Mouse (Mus musculus) liver, embryonic 15.5 days (tissue): ENCODE data around the gene Iqschfp. TPM values are rescaled to one million over a fixed set of nuclear protein-coding genes. Genes with fewer than 3 reads are reported as not detected.

ENCODE experiments used
- ATAC-seq: fragments of 200-750 bp; cut with Nextera tagmentation; 2 replicates; pipeline ENCODE4 v1.8.0; 2017; ENCODE audit warnings: moderate number of reproducible peaks, mild to moderate bottlenecking, moderate library complexity; ENCODE audit not compliant: insufficient read depth
- H3K27ac ChIP-seq: fragments of 300-500 bp; sonication (generic); replicated peaks from 2 replicates; pipeline ENCODE4 v1.5.1; 2015; ENCODE audit warnings: mild to moderate bottlenecking, inconsistent platforms
- H3K27me3 ChIP-seq: fragments of 300-500 bp; sonication (generic); 2 replicates; pipeline ENCODE4 v1.6.1; 2015; ENCODE audit warnings: mild to moderate bottlenecking, inconsistent platforms
- H3K36me3 ChIP-seq: fragments of 300-500 bp; sonication (generic); replicated peaks from 2 replicates; pipeline ENCODE4 v1.6.1; 2015; ENCODE audit warnings: moderate library complexity, mild to moderate bottlenecking, inconsistent platforms
- H3K4me1 ChIP-seq: fragments of 300-500 bp; sonication (generic); replicated peaks from 2 replicates; pipeline ENCODE4 v1.6.1; 2015; ENCODE audit warnings: inconsistent platforms
- H3K4me2 ChIP-seq: fragments of 300-500 bp; sonication (generic); 2 replicates; pipeline ENCODE4 v1.6.1; 2015; ENCODE audit warnings: moderate library complexity, mild to moderate bottlenecking, inconsistent platforms
- H3K4me3 ChIP-seq: fragments of 300-500 bp; sonication (generic); replicated peaks from 2 replicates; pipeline ENCODE4 v1.5.1; 2015; ENCODE audit warnings: mild to moderate bottlenecking, inconsistent platforms
- H3K9ac ChIP-seq: fragments of 300-500 bp; sonication (generic); 2 replicates; pipeline ENCODE4 v1.6.1; 2015; ENCODE audit warnings: moderate library complexity, mild to moderate bottlenecking, inconsistent platforms
- H3K9me3 ChIP-seq: fragments of 300-500 bp; sonication (generic); replicated peaks from 2 replicates; pipeline ENCODE4 v1.6.1; 2016; ENCODE audit warnings: inconsistent platforms
- WGBS: fragments of 180-500 bp; shearing (Covaris S2); methylation state at CpG from one replicate; pipeline ENCODE4 v1.1.7; 2015; ENCODE audit warnings: mixed read lengths; ENCODE audit not compliant: insufficient replicate concordance; 5-methylcytosine and 5-hydroxymethylcytosine counted together
- polyA plus RNA-seq: library from polyadenylated mRNA; unstranded; fragments of >200 nt; fragmentation: Nextera tagmentation; extraction: Ambion mirVana; gene quantifications from 2 replicates; pipeline ENCODE4 v1.2.1, GENCODE M21; 2015

Gene Iqschfp
- polyA plus RNA-seq, 1 experiment from 2014 or later: not detected

DNA sequence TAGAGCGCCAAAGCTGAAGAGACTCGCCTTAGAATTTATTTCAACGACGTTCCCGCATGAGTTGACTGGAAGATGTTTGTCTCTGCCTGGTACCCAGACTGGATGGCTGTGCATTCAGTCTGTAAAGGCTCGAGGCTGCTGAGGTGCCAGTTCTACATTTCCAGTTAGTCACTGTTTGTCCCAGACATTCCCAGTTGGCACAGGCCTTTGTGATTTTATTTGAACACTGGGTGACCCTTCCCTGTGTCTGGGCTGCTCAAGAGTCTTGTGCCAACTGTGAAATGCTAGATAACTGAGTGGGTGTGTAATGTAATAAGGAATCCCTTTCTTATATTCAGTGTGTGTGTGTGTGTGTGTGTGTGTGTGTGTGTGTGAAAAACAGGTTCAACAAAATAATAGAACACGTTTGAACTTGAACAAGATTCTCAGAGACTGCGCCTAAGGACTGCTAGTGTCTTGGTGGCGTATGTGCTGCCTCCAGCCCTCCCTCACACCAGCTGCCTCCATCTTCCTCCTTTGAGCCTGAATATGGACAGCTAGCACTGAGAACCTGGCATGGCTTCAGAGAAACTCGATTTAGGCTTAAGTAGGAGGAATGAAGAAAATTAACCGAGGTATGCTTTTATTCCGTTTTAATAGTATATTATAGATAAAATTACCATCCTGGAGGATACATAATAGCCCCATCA lies 624.5 kb downstream of the Iqschfp start:
- Histone ChIP-seq H3K9ac (no peak overlapping the region), H3K36me3 (no peaks in the 10 kb centered on the region), H3K27me3 (no peaks in the 10 kb centered on the region), H3K9me3 (no peaks in the 10 kb centered on the region), H3K4me1 (peaks cover 7% of the 10 kb centered on the region), H3K27ac (no peak overlapping the region), H3K4me3 (no peak overlapping the region), H3K4me2 (no peak overlapping the region)
- ATAC-seq: no peak
- 77% methylated on average over 12 of the region's 12 CpGs for WGBS

DNA sequence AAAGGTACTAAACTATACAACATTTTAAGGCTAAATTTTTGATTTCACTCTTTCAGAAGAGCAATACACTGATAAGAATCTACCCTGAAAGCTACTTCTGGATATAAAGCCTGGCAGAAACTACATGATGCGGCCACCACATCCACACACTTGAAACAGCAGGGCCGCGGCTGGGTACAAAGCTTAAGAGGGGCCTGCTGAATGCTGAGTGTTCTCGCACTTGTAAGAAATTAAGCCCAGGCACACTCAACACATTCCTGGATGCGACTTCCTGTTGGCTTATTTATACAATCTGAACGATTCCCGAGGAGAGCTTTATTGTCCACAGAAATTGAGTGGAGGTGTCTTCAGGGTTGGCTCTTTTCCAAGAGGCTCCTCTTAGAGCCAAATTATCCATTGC lies 625.2 kb downstream of the Iqschfp start:
- no peak overlapping the region for H3K27ac ChIP-seq
- H3K36me3 ChIP-seq: no peaks in the 10 kb centered on the region
- WGBS: 65% methylated on average over 7 of the region's 7 CpGs
- H3K4me2 ChIP-seq: no peak overlapping the region
- ATAC-seq: no peak
- H3K9me3 ChIP-seq: no peaks in the 10 kb centered on the region
- no peak overlapping the region for H3K9ac ChIP-seq
- no peak overlapping the region for H3K4me3 ChIP-seq
- no peaks in the 10 kb centered on the region for H3K27me3 ChIP-seq
- H3K4me1 ChIP-seq: no peaks in the 10 kb centered on the region

DNA sequence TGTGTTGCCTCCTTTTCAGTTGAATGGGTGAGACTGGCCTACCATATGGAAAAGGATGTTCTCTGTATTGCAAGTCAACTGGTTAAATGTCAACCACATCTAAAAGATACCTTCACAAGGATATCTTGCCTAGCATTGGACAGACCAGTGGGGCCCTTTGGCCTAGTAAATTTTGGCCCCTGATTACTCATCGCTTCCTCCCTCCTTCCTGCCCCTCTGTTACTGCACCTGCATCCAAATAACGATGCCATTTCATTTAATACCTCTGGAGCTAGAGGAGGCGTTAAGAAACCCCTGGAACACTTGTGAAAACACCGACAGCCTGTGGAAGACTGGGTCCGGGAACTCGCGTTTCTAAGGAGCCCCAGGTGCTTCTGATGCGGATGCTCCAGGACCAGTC lies 626.0 kb downstream of the Iqschfp start:
- WGBS: 74% methylated on average over 8 of the region's 8 CpGs
- Histone ChIP-seq H3K9ac (no peak overlapping the region), H3K36me3 (no peaks in the 10 kb centered on the region), H3K9me3 (no peaks in the 10 kb centered on the region), H3K4me1 (no peaks in the 10 kb centered on the region), H3K4me2 (no peak overlapping the region), H3K27ac (no peak overlapping the region), H3K27me3 (no peaks in the 10 kb centered on the region), H3K4me3 (no peak overlapping the region)
- no peak for ATAC-seq

DNA sequence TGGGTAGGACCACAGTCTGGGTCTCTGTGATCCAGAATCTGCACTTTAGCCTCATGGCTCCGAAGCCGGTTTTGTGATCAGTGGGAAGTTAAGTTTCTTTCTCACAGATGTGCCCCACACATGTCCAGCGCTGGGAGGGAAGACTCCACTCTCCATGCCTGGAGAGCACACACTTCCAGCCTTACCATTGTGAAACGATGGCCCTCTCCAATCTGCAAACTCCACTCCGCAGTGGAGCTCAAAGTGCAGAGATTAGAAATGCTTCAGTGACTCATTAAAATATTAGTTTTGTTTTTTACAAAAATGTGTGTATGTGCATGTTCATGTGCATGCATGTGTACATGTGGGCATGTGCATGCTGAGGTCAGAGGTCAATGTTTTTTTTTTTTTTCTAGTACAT lies 626.6 kb downstream of the Iqschfp start:
- H3K9ac ChIP-seq: no peak overlapping the region
- H3K4me1 ChIP-seq: no peaks in the 10 kb centered on the region
- H3K27me3 ChIP-seq: no peaks in the 10 kb centered on the region
- no peaks in the 10 kb centered on the region for H3K36me3 ChIP-seq
- no peak overlapping the region for H3K27ac ChIP-seq
- WGBS: 77% methylated on average over 5 of the region's 5 CpGs
- ATAC-seq: no peak
- H3K9me3 ChIP-seq: no peaks in the 10 kb centered on the region
- H3K4me2 ChIP-seq: no peak overlapping the region
- no peak overlapping the region for H3K4me3 ChIP-seq

DNA sequence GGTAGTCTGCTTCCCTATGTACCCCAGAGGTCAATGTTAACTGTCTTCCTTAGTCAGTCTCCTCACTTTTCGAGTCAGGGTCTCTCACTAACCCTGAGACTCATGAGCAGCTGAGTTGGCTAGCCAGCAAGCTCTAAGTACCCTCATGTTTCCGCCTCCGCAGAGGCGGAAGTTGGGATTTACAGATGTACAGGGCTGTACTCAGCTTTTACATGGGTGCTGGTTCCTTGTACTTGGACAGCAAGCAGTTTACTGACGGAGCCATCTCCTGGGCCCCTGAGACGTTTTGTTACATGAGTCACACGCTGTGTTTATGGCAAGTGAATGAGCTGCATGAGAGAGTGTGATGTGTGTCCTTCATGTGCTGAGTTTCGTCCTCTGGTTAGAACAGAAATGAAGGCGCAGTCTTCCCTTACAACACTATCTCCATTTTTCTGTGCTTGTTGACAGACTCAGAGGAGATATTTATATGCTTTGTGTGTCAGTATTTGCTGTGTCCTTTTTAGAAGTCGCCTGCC lies 633.4 kb downstream of the Iqschfp start:
- no peak overlapping the region for H3K4me2 ChIP-seq
- 73% methylated on average over 10 of the region's 10 CpGs for WGBS
- no peaks in the 10 kb centered on the region for H3K4me1 ChIP-seq
- H3K9me3 ChIP-seq: no peaks in the 10 kb centered on the region
- H3K9ac ChIP-seq: no peak overlapping the region
- no peaks in the 10 kb centered on the region for H3K27me3 ChIP-seq
- H3K36me3 ChIP-seq: no peaks in the 10 kb centered on the region
- no peak for ATAC-seq
- H3K27ac ChIP-seq: no peak overlapping the region
- no peak overlapping the region for H3K4me3 ChIP-seq

DNA sequence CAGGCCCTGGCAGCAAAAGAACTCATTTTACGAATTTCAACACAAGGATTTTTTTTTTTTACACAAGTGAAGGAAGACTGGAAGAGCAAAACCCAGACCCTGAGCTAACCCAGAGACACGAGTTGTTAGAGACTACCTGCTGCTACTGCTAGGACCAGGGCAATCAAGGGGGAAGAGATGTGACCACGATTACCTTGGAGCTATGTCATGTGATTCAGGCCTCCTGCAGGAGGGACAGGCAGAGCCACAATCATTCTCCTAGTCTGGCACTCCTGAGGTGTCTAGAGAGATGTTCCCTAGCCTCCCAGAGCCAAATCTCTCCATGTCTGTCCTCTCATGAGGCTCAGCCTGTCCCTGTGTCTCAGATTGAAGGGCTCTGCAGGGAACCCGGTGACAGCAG lies 634.4 kb downstream of the Iqschfp start:
- Histone ChIP-seq H3K27me3 (no peaks in the 10 kb centered on the region), H3K9ac (no peak overlapping the region), H3K36me3 (no peaks in the 10 kb centered on the region), H3K4me1 (no peaks in the 10 kb centered on the region), H3K4me2 (no peak overlapping the region), H3K4me3 (no peak overlapping the region), H3K27ac (no peak overlapping the region), H3K9me3 (no peaks in the 10 kb centered on the region)
- WGBS: 38% methylated on average over 4 of the region's 4 CpGs
- no peak for ATAC-seq

DNA sequence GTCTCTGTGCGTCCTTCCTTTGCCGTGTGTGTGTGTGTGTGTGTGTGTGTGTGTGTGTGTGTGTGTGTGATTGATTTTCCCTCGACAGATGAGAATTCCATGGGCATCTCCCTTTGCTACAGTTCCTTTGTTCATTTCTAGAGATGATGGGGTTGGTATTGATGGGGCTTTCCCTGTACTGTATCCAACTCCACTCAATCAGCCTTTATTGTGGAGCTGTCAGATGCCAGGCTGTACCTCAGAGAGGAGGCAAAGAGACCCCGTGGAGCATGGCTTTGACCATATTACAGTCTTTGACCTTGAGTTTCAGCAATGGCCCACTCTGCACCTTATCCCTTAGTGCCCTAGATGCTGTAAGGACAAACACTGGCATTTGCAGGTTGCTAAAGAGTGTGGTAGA lies 635.1 kb downstream of the Iqschfp start:
- 48% methylated on average over 4 of the region's 4 CpGs for WGBS
- H3K27me3 ChIP-seq: no peaks in the 10 kb centered on the region
- no peak for ATAC-seq

DNA sequence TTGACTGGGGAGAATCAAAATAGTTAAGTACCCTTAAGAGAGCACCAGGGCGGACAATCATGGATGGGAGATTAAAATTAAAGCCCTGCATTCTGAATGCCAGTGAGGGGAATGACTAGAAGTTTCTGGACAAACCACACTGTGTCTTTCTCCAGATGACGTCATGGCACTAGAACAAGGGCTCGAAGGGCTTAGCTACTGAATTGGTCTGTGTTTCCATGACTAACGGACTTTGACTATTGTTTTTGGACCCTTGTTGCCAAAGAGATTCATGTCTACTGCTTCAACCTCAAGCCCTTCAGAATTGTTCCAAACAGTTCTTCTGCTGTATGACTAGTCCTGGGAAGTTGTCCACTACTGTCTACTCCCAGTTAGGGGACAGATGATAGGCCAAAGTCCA lies 639.9 kb downstream of the Iqschfp start:
- WGBS: 67% methylated on average over 4 of the region's 4 CpGs
- H3K9ac ChIP-seq: no peak overlapping the region

More for the DNA sequence above, 635.1 kb downstream of the Iqschfp start:
- Histone ChIP-seq H3K4me2 (no peak overlapping the region), H3K36me3 (no peaks in the 10 kb centered on the region), H3K4me3 (no peak overlapping the region), H3K9me3 (no peaks in the 10 kb centered on the region), H3K27ac (no peak overlapping the region), H3K4me1 (no peaks in the 10 kb centered on the region), H3K9ac (no peak overlapping the region)

DNA sequence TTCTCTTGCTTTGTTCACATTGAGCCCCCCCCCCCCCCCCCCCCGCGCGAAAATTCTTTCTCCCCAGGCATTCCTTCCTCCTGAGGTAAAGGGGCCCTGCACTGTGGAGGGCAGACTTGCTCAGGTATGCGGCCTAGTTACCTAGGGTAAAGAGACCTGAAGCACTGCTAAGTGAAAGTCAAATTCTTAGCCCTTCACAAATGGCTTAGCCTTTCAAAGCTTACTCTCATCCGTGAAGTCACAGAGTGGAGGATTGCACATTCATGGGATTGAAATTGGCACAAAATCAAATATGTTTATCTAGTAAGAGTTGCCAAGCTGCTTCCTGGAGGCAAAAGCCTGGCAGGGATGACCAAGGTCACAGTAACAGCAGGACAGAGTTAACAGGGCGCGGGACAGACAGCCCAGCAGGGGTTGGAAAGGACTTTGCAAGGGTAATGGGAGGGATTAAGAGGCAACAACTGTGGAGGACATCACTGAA lies 642.6 kb downstream of the Iqschfp start:
- no peak overlapping the region for H3K27ac ChIP-seq
- H3K9ac ChIP-seq: no peak overlapping the region
- no peaks in the 10 kb centered on the region for H3K4me1 ChIP-seq
- H3K9me3 ChIP-seq: no peaks in the 10 kb centered on the region
- no peak for ATAC-seq
- WGBS: 33% methylated on average over 7 of the region's 7 CpGs
- H3K4me2 ChIP-seq: no peak overlapping the region
- no peak overlapping the region for H3K4me3 ChIP-seq
- no peaks in the 10 kb centered on the region for H3K36me3 ChIP-seq
- H3K27me3 ChIP-seq: no peaks in the 10 kb centered on the region

More for the DNA sequence above, 639.9 kb downstream of the Iqschfp start:
- H3K9me3 ChIP-seq: no peaks in the 10 kb centered on the region
- H3K4me2 ChIP-seq: no peak overlapping the region
- no peaks in the 10 kb centered on the region for H3K27me3 ChIP-seq
- no peaks in the 10 kb centered on the region for H3K4me1 ChIP-seq
- ATAC-seq: no peak
- no peak overlapping the region for H3K4me3 ChIP-seq
- no peaks in the 10 kb centered on the region for H3K36me3 ChIP-seq
- H3K27ac ChIP-seq: no peak overlapping the region

DNA sequence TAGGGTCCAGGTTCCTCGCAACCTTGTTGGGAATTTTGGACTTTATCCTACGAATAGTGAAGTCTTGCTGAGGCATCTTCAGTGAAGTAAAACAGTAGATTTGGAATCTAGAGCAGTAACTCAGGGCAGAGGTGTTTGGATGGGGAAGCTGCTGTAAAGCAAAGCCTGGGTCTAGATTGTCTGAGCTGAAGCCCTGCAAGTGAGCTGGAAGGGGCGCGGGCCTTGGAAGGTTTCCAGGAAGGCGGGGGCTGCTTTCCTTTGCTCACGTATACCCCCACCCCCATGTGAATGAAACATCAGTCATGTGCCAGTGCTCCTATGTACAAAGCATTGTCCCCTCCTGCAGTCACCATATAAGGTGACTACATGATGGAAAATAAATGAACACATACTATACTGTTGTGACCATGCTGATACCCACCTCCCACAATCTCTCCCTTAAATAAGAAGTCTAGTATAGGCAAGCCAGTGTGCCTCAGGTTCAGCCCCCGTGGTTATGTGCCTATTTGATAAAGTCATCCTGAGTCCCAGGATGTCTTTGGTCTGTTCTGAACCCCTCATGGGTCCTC lies 643.2 kb downstream of the Iqschfp start:
- WGBS: 69% methylated on average over 7 of the region's 7 CpGs
- no peak overlapping the region for H3K4me3 ChIP-seq
- ATAC-seq: no peak
- no peaks in the 10 kb centered on the region for H3K36me3 ChIP-seq
- no peaks in the 10 kb centered on the region for H3K4me1 ChIP-seq
- no peak overlapping the region for H3K4me2 ChIP-seq
- no peaks in the 10 kb centered on the region for H3K9me3 ChIP-seq
- no peak overlapping the region for H3K9ac ChIP-seq
- H3K27me3 ChIP-seq: no peaks in the 10 kb centered on the region
- no peak overlapping the region for H3K27ac ChIP-seq

DNA sequence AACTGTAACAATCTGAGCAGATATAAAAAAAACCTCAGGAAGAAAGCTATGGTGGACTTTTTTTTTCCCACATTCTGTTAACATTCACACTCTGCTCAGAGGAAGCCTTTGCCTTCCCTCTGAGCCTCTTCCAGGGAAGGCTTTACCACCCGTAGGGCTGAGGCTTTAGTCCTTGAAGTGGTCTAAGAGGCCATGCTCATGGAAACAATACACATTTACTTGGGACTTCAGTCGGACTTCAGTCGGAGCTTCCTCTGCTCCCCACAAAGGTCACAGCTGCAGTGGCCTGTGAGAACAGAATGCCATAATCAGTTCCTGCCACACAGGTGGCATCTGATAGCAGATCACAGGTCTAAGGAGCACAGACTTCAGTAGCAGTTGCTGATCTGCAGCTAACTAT lies 644.0 kb downstream of the Iqschfp start:
- ATAC-seq: no peak
- 45% methylated on average over 3 of the region's 3 CpGs for WGBS
- H3K9me3 ChIP-seq: no peaks in the 10 kb centered on the region

More for the DNA sequence above, 644.0 kb downstream of the Iqschfp start:
- Histone ChIP-seq H3K27ac (no peak overlapping the region), H3K4me2 (no peak overlapping the region), H3K27me3 (no peaks in the 10 kb centered on the region), H3K4me1 (no peaks in the 10 kb centered on the region), H3K36me3 (no peaks in the 10 kb centered on the region), H3K4me3 (no peak overlapping the region), H3K9ac (no peak overlapping the region)
